Mouse (Mus musculus): ENCODE results near the gene Cped1.

DNA sequence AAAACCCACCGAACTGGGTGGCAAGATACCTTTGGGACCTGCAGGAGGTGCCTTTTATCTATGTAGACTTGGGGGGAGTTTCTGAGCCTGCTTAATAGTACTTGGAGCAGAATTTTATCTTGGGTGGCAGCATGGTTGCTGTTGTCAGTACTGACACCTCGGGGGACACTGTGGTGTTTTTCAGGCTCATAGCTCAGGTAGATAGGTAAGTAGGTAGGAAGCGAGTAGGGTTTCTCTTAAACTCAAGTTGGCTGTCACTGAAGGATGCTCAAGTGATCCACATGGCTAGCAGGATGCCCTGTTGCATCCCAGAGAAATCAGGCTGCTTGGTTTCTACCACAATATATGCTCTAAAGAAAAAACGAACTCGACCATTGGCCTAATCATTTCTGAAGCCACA is 2.6 kb downstream of the Cped1 start:
- TF ChIP-seq E2F4 (IDR thresholded peaks at IDR 0.05; ENCODE audit: insufficient read depth) (no peak), TCF12 (IDR thresholded peaks at IDR 0.05; ENCODE audit: insufficient read depth, poor library complexity, severe bottlenecking) (no peak), CEBPB (IDR thresholded peaks at IDR 0.05; ENCODE audit: insufficient read depth, poor library complexity, severe bottlenecking) (no peak), POLR2A (IDR thresholded peaks at IDR 0.05; ENCODE audit: insufficient read length, low read depth) (no peak), SRF (IDR thresholded peaks at IDR 0.05; ENCODE audit: control insufficient read depth, insufficient read length, low read depth) (no peak), TCF3 (IDR thresholded peaks at IDR 0.05; ENCODE audit: insufficient read length, low read depth) (no peak), MYOG (IDR thresholded peaks at IDR 0.05; ENCODE audit: control insufficient read depth in 1 of 3, insufficient read depth in 1 of 3, insufficient read length in 2 of 3, low read depth in 2 of 3) (no peak), POLR2AphosphoS2 (IDR thresholded peaks at IDR 0.05; ENCODE audit: insufficient read length, low read depth) (no peak)
